ENCODE assay signal across 8 mouse cellular contexts in genomic region chr14:60378566-60379322, GRCm38 (mm10). TPM values are rescaled to one million over a fixed set of nuclear protein-coding genes. Genes with fewer than 3 reads are reported as not detected.
DNase-seq lines count a peak whose midpoint lies in the region; ATAC-seq and TF ChIP-seq lines count a peak whose summit lies in the region.

No protein-coding gene starts in this region.

- peak overlapping the region; percentile 96 for H3K4me2 ChIP-seq in embryonic facial prominence, embryonic 15.5 days (replicated peaks)
- H3K4me2 ChIP-seq in hindbrain, embryonic 14.5 days (replicated peaks): peak overlapping the region; percentile 86
- peak overlapping the region; percentile 90 for H3K4me2 ChIP-seq in stomach, embryonic 14.5 days (replicated peaks; ENCODE audit: low read depth, low read length)

- no peaks in the 10 kb centered on the region; the same call in 1 of the 2 replicates for H3K4me1 ChIP-seq in bone marrow, adult 2 months (ENCODE audit: control insufficient read depth, insufficient read depth, low read length)
- H3K4me1 ChIP-seq in embryonic facial prominence, embryonic 15.5 days: peaks cover 22% of the 10 kb centered on the region
- H3K4me1 ChIP-seq in hindbrain, embryonic 14.5 days (replicated peaks; ENCODE audit: control insufficient read depth, insufficient read depth, low read length): peaks cover 48% of the 10 kb centered on the region
- peaks cover 64% of the 10 kb centered on the region for H3K4me1 ChIP-seq in midbrain, embryonic 10.5 days
- no peaks in the 10 kb centered on the region for H3K4me1 ChIP-seq in stomach, embryonic 14.5 days (ENCODE audit: control insufficient read depth, insufficient read depth, low read length)

- H3K9me3 ChIP-seq in embryonic facial prominence, embryonic 15.5 days (replicated peaks): no peaks in the 10 kb centered on the region
- no peaks in the 10 kb centered on the region for H3K9me3 ChIP-seq in hindbrain, embryonic 14.5 days (ENCODE audit: control insufficient read depth, low read length)
- peaks cover 7% of the 10 kb centered on the region for H3K9me3 ChIP-seq in midbrain, embryonic 10.5 days (replicated peaks)
- H3K9me3 ChIP-seq in stomach, embryonic 14.5 days (ENCODE audit: control insufficient read depth, low read depth, low read length): no peaks in the 10 kb centered on the region

- peak overlapping the region; percentile 86 for H3K27ac ChIP-seq in bone marrow, adult 2 months (ENCODE audit: control insufficient read depth, insufficient read depth, low read depth, low read length, poor library complexity)
- no peak overlapping the region for H3K27ac ChIP-seq in embryonic facial prominence, embryonic 15.5 days (replicated peaks)
- H3K27ac ChIP-seq in hindbrain, embryonic 14.5 days: peak overlapping the region; percentile 99
- peak overlapping the region; percentile 94 for H3K27ac ChIP-seq in midbrain, embryonic 10.5 days (replicated peaks)
- no peak overlapping the region for H3K27ac ChIP-seq in stomach, embryonic 14.5 days (ENCODE audit: low read length)

- intact Hi-C loops in gastrocnemius, postnatal 14 days (cut with DNase I; ENCODE audit: low total_unique reads): no loop called here
- intact Hi-C loops in left cerebral cortex, postnatal 14 days (cut with DNase I): loop anchor here (2.0 to 5.0 kb wide), 4 partner anchors 36 to 126 kb away; partner anchors contain the start of genes Gm49336, Mtmr6 and Nupl1

- peak overlapping the region; percentile 59 for H3K4me3 ChIP-seq in bone marrow, adult 2 months (replicated peaks; ENCODE audit: control insufficient read depth, low read depth, low read length)
- peak overlapping the region; percentile 60 for H3K4me3 ChIP-seq in embryonic facial prominence, embryonic 15.5 days (replicated peaks)
- peak overlapping the region; percentile 91 for H3K4me3 ChIP-seq in hindbrain, embryonic 14.5 days (replicated peaks; ENCODE audit: low read length)
- peak overlapping the region; percentile 82 for H3K4me3 ChIP-seq in midbrain, embryonic 10.5 days
- peak overlapping the region; percentile 54 for H3K4me3 ChIP-seq in stomach, embryonic 14.5 days (ENCODE audit: low read depth, low read length)

- no peaks in the 10 kb centered on the region for H3K36me3 ChIP-seq in embryonic facial prominence, embryonic 15.5 days
- no peaks in the 10 kb centered on the region; the same call in 1 of the 2 replicates for H3K36me3 ChIP-seq in hindbrain, embryonic 14.5 days (replicated peaks; ENCODE audit: control insufficient read depth, insufficient read depth)
- H3K36me3 ChIP-seq in midbrain, embryonic 10.5 days: peaks cover 10% of the 10 kb centered on the region
- H3K36me3 ChIP-seq in stomach, embryonic 14.5 days (ENCODE audit: control insufficient read depth, insufficient read depth, low read length): no peaks in the 10 kb centered on the region

- H3K27me3 ChIP-seq in embryonic facial prominence, embryonic 15.5 days: peaks cover 20% of the 10 kb centered on the region
- H3K27me3 ChIP-seq in hindbrain, embryonic 14.5 days (ENCODE audit: control insufficient read depth, insufficient read depth, low read length): no peaks in the 10 kb centered on the region
- H3K27me3 ChIP-seq in midbrain, embryonic 10.5 days (ENCODE audit: low read depth, poor library complexity, severe bottlenecking): peaks cover 53% of the 10 kb centered on the region
- H3K27me3 ChIP-seq in stomach, embryonic 14.5 days (ENCODE audit: control insufficient read depth, insufficient read depth, low read length): peaks cover 10% of the 10 kb centered on the region

- peak overlapping the region; percentile 35 for H3K9ac ChIP-seq in embryonic facial prominence, embryonic 15.5 days
- peak overlapping the region; percentile 97 for H3K9ac ChIP-seq in hindbrain, embryonic 14.5 days
- H3K9ac ChIP-seq in stomach, embryonic 14.5 days (replicated peaks; ENCODE audit: low read depth, low read length): peak overlapping the region; percentile 43

- peak; percentile 72; the same call in 1 of the 2 replicates for ATAC-seq in embryonic facial prominence, embryonic 15.5 days (ENCODE audit: insufficient number of reproducible peaks, low FRiP score, low TSS enrichment, low read depth)
- peak; percentile 72 for ATAC-seq in hindbrain, embryonic 14.5 days (ENCODE audit: low FRiP score)
- ATAC-seq in stomach, embryonic 14.5 days (ENCODE audit: insufficient number of reproducible peaks, insufficient read depth, low FRiP score, low read depth): no peak

- peak; percentile 19 for DNase-seq in gastrocnemius, postnatal 14 days
- DNase-seq in gastrocnemius, adult 8-10 months (ENCODE audit: low spot score in 2 of 2): no peak
- no peak for DNase-seq in hindbrain, embryonic 14.5 days (ENCODE audit: low spot score)
- peak; percentile 48 to 61 for DNase-seq in left cerebral cortex, postnatal 14 days (ENCODE audit: low spot score in 2 of 2)
- peak; percentile 74 for DNase-seq in midbrain, embryonic 10.5 days (ENCODE audit: low spot score)

- no peak for TF ChIP-seq POLR2A in bone marrow, adult 2 months (IDR thresholded peaks at IDR 0.05; ENCODE audit: borderline replicate concordance, control insufficient read depth, low read depth, low read length)

- WGBS in bone marrow, adult 2 months: 2% methylated on average over 77 of the region's 77 CpGs
- under 1% methylated on average over 77 of the region's 77 CpGs for WGBS in embryonic facial prominence, embryonic 15.5 days
- WGBS in hindbrain, embryonic 14.5 days: under 1% methylated on average over 77 of the region's 77 CpGs
- WGBS in midbrain, embryonic 10.5 days: under 1% methylated on average over 76 of the region's 77 CpGs
- WGBS in stomach, embryonic 14.5 days: under 1% methylated on average over 67 of the region's 77 CpGs

- no peak for TF ChIP-seq CTCF in bone marrow, adult 2 months (IDR thresholded peaks at IDR 0.05; ENCODE audit: control insufficient read depth, insufficient read depth, low read length)

RNA-seq across cellular contexts. Expression of gene Amer2, which starts 5.7 kb away (rescaled TPM):
- under 1 TPM; 0.11 to 0.16 TPM for total RNA-seq in gastrocnemius, postnatal 14 days (2021)
- under 1 TPM in 1 of 4 experiments, not detected in 3; 0.02 TPM for total RNA-seq in gastrocnemius, adult 8-10 months (2022)
- polyA plus RNA-seq in bone marrow, adult 2 months (2011; ENCODE audit: insufficient read depth, insufficient read length, low replicate concordance, missing spikeins): 0.70 and 2.5 TPM in 2 replicates
- polyA plus RNA-seq in embryonic facial prominence, embryonic 15.5 days (2015; fragmentation: Nextera tagmentation; extraction: Ambion mirVana): 2.8 and 3.5 TPM in 2 replicates
- 18.7 and 19.7 TPM in 2 replicates for polyA plus RNA-seq in hindbrain, embryonic 14.5 days (2014; fragmentation: Nextera tagmentation; extraction: Ambion mirVana)
- total RNA-seq in left cerebral cortex, postnatal 14 days (2021): 10 to 100 TPM; 36.2 to 38.0 TPM
- 9.9 and 14.1 TPM in 2 replicates for polyA plus RNA-seq in midbrain, embryonic 10.5 days (2016; fragmentation: Nextera tagmentation; extraction: Ambion mirVana)
- polyA plus RNA-seq in stomach, embryonic 14.5 days (2014; fragmentation: Nextera tagmentation; extraction: Ambion mirVana): 1.1 and 1.9 TPM in 2 replicates

Comparison
In these comparisons a context has a peak if more than half of its experiments do, and no peak if none do; other contexts are left out.
1. DNase-seq: peak in gastrocnemius, postnatal 14 days (single experiment), left cerebral cortex, postnatal 14 days (2 of 2) and midbrain, embryonic 10.5 days (single experiment); none in gastrocnemius, adult 8-10 months (0 of 2) and hindbrain, embryonic 14.5 days (single experiment).
2. H3K27ac ChIP-seq: peak in bone marrow, adult 2 months (single experiment), hindbrain, embryonic 14.5 days (single experiment) and midbrain, embryonic 10.5 days (single experiment); none in embryonic facial prominence, embryonic 15.5 days (single experiment) and stomach, embryonic 14.5 days (single experiment).
3. H3K9ac ChIP-seq: peak in every context shown above with its lines; median percentile 97 in hindbrain, embryonic 14.5 days; 43 in stomach, embryonic 14.5 days; 35 in embryonic facial prominence, embryonic 15.5 days.
4. Peak in every context shown above with its lines, with median percentiles within 50 percentile points of each other: H3K4me3 ChIP-seq and H3K4me2 ChIP-seq.